Mouse (Mus musculus) olfactory bulb, adult 2 months (tissue): ENCODE data around the gene Rassf8.

Experiments used
- CTCF ChIP-seq: fragments of 200-500 bp; IDR thresholded peaks from 2 replicates; pipeline ENCODE4 v1.5.1; 2012; ENCODE audit warnings: low read depth, mild to moderate bottlenecking, low read length, moderate library complexity; ENCODE audit not compliant: insufficient read depth
- POLR2A ChIP-seq: fragments of 200-500 bp; IDR thresholded peaks from 2 replicates; pipeline ENCODE4 v1.6.1; 2012; ENCODE audit warnings: mild to moderate bottlenecking, low read depth, low read length, moderate library complexity; ENCODE audit not compliant: insufficient read depth

GRCm38 (mm10) chr6:145762016-145762415 lies 15.5 kb downstream of the Rassf8 start:
- no peak for TF ChIP-seq POLR2A
- no peak for TF ChIP-seq CTCF
